Mouse (Mus musculus) adrenal gland, postnatal 25 days (tissue): Measurements from ENCODE around the gene Tmem91. TPM values are rescaled to one million over a fixed set of nuclear protein-coding genes. Genes with fewer than 3 reads are reported as not detected.
A peak's percentile ranks its signal among the peaks of the same experiment; 100 is the strongest.

ENCODE experiments used
- DNase-seq: peaks from one replicate; pipeline ENCODE4 v3.0.0; 2021; ENCODE audit warnings: mixed read lengths
- total RNA-seq: library from RNA; stranded (reverse); gene quantifications from 2 replicates; pipeline ENCODE4 v1.2.3, GENCODE M21; 2021

Tmem91 gene
- total RNA-seq, 1 experiment from 2014 or later = not detected

- no peak for DNase-seq
Measured at GRCm38 (mm10) chr7:25699851-25700250, 24.9 kb upstream of the Tmem91 start.

- no peak for DNase-seq
Measured at GRCm38 (mm10) chr7:25694104-25694503, 19.1 kb upstream of the Tmem91 start.

- DNase-seq = no peak
Measured at GRCm38 (mm10) chr7:25690051-25690450, 15.1 kb upstream of the Tmem91 start.

DNA sequence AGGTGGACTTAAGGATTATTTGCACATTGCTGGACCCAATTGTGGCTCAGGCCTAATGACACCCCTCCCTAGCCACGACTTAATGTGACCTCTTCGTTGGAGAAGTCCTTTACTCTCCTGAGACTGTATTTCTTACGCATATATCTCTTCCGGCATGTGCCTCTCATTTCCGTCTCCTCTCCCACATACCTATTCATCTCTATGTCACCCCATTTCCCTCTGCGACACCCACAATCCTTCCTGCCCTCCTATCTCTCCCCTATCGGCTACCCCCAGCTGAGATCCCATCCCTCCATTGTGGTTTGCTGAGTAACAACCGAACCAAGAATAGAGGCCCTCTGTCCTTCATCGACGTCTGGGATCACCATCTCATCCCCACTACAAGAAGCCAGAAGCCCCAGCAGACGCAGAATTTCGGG lies 14.6 kb upstream of the Tmem91 start:
- DNase-seq = no peak

GRCm38 (mm10) chr7:25688810-25689586 lies 14.0 kb upstream of the Tmem91 start:
- peak; percentile 75 for DNase-seq

DNA sequence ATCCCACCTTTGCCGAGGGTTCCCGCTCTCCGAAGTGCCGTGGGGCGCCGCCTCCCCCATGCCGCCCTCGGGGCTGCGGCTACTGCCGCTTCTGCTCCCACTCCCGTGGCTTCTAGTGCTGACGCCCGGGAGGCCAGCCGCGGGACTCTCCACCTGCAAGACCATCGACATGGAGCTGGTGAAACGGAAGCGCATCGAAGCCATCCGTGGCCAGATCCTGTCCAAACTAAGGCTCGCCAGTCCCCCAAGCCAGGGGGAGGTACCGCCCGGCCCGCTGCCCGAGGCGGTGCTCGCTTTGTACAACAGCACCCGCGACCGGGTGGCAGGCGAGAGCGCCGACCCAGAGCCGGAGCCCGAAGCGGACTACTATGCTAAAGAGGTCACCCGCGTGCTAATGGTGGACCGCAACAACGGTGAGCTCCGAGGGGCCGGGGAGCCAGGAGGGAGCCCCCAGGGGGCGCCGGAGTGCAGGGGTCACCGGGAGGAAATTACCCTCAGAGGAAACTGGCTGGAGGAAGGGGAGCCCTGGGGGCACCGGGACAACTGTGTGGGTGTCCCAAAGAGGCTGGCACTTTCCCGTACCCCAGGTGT lies 12.9 kb upstream of the Tmem91 start:
- peak; percentile 54 for DNase-seq

DNA sequence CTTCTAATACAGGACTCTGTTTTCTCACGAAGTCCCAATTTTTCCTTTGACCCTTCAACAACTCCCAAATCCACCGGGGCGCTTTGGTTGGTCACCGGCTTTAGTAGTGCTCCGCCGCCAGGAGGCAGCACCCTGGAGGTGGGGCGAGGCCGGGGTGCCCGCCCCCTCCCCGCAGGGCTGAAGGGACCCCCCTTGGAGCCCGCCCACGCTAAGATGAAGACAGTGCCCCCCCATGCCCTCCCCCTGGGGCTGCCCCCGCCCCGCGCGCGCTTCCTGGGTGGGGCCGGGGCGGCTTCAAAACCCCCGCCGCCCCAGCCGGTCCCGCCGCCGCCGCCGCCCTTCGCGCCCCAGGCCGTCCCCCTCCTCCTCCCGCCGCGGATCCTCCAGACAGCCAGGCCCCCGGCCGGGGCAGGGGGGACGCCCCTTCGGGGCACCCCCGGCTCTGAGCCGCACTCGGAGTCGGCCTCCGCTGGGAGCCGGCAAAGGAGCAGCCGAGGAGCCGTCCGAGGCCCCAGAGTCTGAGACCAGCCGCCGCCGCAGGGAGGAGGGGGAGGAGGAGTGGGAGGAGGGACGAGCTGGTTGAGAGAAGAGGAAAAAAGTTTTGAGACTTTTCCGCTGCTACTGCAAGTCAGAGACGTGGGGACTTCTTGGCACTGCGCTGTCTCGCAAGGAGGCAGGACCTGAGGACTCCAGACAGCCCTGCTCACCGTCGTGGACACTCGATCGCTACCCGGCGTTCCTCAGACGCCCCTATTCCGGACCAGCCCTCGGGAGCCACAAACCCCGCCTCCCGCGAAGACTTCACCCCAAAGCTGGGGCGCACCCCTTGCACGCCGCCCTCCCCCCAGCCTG lies 11.9 kb upstream of the Tmem91 start, which contains the start of gene Tgfb1:
Gene Tgfb1 (plus strand): TSS at position 323 of the 852 bp plus-strand sequence.
- DNase-seq = peak; percentile 84

DNA sequence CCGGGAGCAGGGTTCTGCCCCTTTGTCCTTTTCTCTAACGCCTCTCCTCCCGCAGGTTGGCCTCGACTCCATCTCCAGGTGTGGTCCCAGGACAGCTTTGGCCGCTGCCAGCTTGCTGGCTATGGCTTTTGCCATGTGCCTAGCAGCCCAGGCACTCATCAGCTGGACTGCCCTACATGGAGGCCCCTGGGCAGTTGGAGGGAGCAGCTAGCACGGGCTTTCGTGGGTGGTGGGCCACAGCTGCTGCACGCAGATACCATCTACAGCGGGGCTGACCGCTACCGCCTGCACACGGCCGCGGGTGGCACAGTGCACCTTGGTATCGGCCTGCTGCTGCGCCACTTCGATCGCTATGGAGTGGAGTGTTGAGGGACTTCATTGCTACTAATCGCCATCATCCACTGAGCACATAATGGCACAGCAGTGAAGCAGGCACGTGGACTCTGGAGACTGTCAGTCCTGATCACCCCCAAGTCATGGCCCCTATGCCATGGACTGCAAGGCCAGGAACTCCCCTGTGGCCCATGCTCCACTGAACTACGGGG lies 11.0 kb upstream of the Tmem91 start:
- DNase-seq = no peak

GRCm38 (mm10) chr7:25684659-25685058 lies 9.7 kb upstream of the Tmem91 start:
- DNase-seq = no peak

DNA sequence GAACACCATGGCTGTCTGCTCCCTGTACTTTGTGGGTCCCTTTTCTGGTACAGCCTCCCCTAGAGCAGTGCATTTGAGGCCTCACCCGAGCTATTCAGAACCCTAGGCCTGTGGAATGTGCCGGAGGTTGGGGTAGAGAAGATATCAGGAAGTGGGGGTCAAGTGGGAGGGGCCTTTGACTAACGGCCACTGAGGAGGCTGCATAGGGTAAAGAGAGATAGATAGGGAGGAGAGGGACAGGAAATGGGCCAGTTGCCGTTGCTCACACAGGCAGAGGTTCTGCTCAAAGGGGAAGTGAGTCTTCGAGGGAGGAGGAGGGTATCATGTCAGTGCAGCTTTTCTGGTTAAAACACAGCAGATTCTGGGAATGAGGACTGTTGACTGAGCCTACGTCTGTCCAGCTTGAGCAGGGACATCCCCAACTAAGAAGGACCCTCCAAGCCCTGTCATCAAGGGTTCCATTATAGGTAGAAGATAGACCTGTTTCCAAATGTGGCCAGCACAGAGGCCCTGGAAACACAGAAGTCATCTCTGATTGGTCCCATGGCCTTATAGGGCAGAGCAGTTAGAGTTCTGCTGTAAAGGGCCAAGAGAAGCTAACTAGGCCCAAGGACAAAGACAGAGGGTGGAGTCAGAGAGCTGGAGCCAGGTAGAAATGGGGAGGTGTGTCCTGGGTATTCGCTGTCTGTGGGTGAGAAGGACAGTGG lies 8.7 kb upstream of the Tmem91 start:
- DNase-seq = no peak

DNA sequence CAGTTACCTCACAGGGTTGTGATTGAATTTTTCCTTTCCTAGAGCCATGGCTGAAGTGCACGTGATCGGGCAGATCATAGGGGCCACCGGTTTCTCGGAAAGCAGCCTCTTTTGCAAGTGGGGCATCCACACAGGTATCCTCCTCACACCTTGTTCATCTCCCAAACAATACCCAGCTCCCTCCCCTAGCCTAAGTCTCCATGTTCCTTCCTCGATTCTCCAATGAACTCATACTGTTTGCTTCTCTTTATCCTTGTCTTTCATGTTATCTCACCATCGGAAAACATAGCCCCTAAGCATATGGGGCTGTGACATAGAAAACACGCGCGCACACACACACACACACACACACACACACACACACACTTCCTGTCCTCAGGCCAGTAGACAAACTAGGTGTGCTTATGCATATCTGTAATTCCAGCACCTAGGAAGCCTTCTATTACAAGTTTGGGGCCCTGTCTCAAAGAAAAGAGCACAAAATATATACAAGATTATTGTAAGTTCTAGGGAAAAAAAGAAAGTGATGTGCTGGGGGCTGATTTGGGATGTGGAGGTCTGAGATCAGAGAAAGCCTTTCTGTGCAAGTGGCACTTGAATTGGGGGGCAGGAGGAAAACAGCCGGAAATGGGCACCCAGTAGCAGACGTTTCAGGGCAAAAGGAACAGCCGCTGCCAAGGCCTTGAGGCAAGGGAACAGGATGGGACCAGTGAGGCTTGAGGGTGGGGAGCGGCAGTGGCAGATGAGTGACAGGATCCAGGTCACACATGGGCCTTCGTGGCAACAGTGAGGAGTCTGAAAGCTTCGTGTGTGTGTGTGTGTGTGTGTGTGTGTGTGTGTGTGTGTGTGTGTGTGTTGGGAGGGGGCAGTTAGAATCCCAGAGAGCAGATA lies 6.6 kb upstream of the Tmem91 start:
- DNase-seq = no peak

GRCm38 (mm10) chr7:25680514-25681258 lies 5.7 kb upstream of the Tmem91 start, which contains the start of gene B9d2:
Gene B9d2, plus strand, starts transcription at chr7:25680780.
- DNase-seq = peak; percentile 96

DNA sequence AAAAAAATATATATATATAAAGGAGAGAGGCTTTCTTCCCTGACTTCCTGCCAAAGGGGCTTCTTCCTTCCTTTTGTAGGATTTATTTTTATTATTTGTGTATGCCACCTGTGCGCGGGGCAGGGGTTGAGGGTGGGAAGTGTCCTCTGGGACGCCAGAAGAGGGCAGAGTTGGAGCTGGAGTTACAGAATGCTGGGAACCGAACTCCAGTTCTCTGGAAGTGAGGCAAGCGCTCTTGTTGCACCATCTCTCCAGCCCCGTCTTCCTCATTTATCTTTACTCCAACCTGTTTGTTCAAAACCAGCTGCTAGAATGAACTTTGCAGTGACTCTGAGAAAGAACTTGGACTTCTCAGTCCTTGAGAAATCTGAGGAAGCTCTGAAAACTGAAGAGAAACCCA lies 5.0 kb upstream of the Tmem91 start:
- no peak for DNase-seq

- no peak for DNase-seq
Measured at GRCm38 (mm10) chr7:25677013-25677412, 2.0 kb upstream of the Tmem91 start.

- peak; percentile 84 for DNase-seq
Measured at GRCm38 (mm10) chr7:25676085-25676781, 1.3 kb upstream of the Tmem91 start.

DNA sequence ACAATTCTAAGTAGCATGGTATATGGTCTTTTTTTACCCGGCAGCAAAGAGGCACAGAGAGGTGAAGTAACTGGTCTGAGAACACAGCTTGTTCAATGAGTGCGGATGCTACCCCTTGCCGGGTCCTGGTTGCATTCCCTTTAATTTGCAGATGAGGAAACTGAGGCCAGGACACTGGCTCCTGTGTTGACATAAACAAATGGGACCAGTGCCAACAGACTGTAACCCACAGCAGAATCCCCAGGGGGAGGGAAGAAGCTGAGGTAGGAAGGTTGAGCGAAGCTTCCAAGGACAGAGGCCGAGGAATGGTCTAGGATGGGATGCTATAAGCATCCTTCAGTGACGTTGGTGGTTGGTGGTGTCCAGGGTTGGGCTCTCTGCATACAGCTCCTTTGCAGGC lies 439 bp upstream of the Tmem91 start:
- DNase-seq = no peak

DNA sequence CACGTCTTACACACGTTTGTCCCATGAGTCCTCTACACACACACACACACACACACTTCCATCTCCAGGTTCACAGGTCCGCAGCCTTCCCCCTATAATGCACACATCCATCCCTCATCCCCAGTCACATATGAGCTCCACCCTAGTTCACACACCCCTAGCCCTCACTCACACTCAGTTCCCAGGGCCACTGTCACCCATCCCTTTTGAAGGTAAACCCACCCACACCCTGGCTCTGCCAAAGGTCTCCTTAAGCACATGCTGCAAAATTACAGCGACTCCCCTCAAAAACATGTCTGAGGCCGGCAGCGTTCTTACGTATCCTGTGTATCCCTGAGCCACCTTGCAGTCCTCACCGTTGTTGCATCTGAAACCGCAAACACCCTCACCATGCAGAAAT lies 669 bp downstream of the Tmem91 start:
- no peak for DNase-seq

DNA sequence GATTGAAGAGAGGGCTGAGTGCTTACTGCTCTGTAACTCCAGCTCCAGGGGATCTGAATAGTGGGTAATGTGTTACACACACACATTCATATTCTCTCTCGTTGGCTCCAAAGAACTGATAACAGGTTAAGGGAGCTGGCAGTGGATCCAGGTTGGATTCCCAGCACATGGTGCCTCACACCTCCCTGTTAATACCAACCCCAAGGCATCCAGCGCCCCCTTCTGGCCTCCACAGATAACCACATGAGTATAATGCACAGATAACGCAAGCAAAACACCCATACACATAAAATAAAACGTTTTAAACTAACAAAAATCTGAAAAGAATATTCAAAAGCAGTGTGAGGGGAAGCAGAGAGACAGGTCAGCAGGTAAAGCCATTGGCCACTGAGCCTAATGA lies 2.5 kb downstream of the Tmem91 start:
- DNase-seq = no peak

DNA sequence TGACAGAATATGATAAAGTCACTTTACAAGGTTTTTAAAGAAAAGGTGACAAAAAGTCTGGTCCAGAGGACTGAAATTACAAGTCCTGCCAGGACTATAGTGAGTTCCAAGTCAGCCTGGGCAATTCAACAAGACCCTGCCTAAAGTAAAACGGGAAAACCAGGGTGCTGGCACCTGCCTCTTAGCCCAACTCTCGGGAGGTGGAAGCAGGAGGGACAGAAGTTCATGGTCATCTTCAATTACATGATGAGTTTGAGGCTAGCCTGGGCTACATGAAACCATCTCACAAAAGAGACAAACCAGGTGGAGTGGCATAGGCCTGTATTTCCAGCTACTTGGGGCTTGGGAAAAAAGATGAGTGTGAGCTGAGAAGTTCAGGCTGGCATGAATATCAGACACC lies 3.3 kb downstream of the Tmem91 start:
- no peak for DNase-seq
